Mouse (Mus musculus) heart, postnatal 36 days (tissue): ENCODE data around the gene Arid1b. TPM values are rescaled to one million over a fixed set of nuclear protein-coding genes. Genes with fewer than 3 reads are reported as not detected.

Experiments used
- DNase-seq, 2 experiments: peaks; one replicate each; pipeline ENCODE4 v3.0.0; 2021 to 2022
- intact Hi-C: fragments of 180-260 bp; cut with DNase I; formaldehyde crosslinking; loops from one replicate; pipeline ENCODE4 v1.15.1; 2025
- total RNA-seq, 2 experiments: library from RNA; stranded (reverse); gene quantifications; 2 replicates each; pipeline ENCODE4 v1.2.3; 2021

Gene Arid1b
- total RNA-seq, 2 experiments from 2014 or later, result 27.8 to 28.3 TPM

- intact Hi-C loops, result loop anchor here (5.0 kb wide), 2 partner anchors 120 to 195 kb away; no protein-coding TSS in a partner anchor
- peak in 1 of 2 experiments; percentile 60 for DNase-seq
Measured at GRCm38 (mm10) chr17:5201859-5202598, 207.9 kb downstream of the Arid1b start.

DNA sequence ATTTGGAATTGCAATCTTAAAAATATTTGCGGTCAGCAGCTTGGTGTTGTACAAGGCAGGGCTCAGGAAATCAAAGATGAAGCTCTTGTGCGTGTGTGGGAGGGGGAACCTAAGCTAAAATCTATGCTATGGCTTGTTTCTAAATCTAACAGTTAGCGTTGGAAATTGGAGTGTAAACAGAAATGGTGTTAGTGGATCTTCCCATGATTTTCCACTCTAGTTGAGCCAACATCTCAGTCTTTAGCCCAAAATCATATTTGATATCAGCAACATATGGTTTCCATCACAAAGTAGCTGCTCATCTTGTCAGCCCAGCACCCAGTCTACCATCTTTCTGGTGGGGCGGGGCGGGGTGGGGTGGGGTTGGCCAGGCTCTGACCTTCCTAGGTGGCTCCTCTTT, 208.6 kb downstream of the Arid1b start:
- DNase-seq, result no peak
- intact Hi-C loops, result loop anchor here (5.0 kb wide), 2 partner anchors 120 to 195 kb away; no protein-coding TSS in a partner anchor

- DNase-seq, result no peak
- intact Hi-C loops, result loop anchor here (5.0 kb wide), 2 partner anchors 119 to 194 kb away; no protein-coding TSS in a partner anchor
Measured at GRCm38 (mm10) chr17:5203346-5204102, 209.4 kb downstream of the Arid1b start.

DNA sequence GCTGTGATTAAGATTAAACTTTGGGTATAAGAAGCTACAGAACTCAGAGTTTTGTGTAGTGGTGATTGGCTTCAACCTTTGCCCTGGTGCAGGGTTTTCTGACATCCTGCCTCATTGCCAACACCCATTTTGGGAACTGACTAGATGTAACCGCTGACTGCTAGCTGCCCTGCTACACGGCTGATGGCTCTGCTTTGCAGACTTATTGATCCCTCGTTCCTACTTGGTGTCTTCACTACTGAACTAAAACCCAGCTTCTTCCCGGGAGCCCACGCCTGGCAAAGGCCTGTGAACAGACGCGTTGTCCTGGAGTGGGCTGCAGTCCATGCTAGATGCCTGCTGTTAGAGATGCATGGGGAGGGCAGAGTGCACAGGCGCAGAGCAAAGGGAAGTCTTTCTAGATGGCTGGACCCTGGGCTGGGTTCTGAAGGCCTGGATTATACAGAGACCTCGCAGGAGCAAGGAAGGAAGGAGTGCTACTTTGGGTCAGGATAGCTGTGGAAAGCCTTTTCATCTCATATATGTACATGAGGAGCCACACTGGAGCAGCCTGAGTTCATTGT, 210.1 kb downstream of the Arid1b start:
- DNase-seq, result no peak
- intact Hi-C loops, result loop anchor here (5.0 kb wide), 2 partner anchors 118 to 193 kb away; no protein-coding TSS in a partner anchor

GRCm38 (mm10) chr17:5205163-5205581, 211.0 kb downstream of the Arid1b start:
- intact Hi-C loops, result no loop called here
- no peak for DNase-seq

DNA sequence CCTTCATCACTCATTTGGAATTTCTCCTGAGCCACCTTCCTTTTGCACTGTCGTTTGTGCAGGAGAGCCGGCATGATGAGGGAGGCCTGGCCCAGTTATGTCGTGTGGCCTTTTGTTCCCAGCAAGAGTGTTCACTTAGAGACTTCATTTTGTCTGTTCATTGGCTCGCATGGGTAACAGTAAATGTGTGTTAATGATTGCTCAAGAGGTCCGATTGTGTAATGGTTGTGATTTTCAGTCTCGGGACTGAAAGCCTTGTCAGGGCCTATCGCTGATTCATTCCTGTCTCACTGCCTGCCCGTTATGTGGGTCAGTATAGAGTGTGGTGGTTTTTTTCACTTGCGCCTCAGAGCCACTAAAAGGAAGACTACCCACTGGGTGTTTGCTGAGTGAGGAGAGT, 212.6 kb downstream of the Arid1b start:
- intact Hi-C loops, result no loop called here
- no peak for DNase-seq

- no peak for DNase-seq
- intact Hi-C loops, result no loop called here
Measured at GRCm38 (mm10) chr17:5207881-5208280, 213.7 kb downstream of the Arid1b start.

DNA sequence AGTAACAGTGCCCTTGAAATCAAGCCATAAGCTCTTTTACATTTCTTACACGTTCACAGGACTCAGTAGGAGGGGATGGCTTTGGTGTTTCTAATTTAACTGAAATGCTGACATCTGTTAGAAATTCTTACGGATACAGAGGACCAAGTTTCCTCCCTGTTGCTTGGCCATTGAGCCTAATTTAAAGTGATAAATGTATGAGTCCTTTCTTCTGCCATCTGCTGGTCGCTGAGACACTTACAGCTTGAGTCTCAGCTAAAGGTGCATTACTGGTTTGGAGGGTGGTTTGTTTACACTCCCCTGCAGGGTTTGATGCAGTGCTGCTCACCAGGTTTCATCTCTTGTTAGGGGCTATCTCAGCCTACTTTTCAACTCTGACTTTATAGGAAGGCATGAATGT, 214.2 kb downstream of the Arid1b start:
- no peak for DNase-seq
- intact Hi-C loops, result no loop called here

- intact Hi-C loops, result no loop called here
- DNase-seq, result no peak
Measured at GRCm38 (mm10) chr17:5209076-5209475, 214.9 kb downstream of the Arid1b start.

DNA sequence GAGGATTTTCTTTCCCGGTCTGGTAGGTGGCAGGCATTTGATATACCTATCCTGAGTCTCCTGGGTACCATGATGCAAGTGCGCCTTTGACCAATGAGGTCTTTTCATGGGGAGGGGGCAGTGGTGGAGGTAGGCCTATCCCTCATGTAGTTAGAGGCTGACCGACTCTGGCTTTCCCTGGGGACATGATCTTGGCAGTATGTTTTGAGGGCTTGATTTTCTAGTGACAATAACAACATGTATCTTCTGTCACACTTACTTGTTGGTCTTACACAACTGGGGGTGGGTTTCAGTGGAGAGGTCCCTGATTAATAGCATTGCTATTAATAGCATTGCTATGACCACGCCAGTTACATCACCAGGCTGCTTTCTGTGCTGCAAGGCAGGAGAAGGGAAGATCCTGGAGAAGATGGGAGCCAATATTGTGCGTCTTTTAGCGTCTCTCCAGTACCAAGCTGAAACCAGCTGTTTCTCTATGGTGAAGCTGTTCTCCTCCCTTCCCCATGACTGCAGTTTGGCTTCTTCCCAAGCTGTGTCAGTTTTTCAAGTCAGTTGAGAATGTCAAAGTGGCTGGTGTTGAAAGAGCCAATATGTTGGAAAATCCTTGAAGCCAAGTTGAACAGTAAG, 216.1 kb downstream of the Arid1b start:
- no peak for DNase-seq
- intact Hi-C loops, result loop anchor here (5.0 kb wide), 1 partner anchor 37 kb away; no protein-coding TSS in a partner anchor

GRCm38 (mm10) chr17:5210891-5211290, 216.8 kb downstream of the Arid1b start:
- DNase-seq, result no peak
- intact Hi-C loops, result loop anchor here (5.0 kb wide), 1 partner anchor 36 kb away; no protein-coding TSS in a partner anchor

DNA sequence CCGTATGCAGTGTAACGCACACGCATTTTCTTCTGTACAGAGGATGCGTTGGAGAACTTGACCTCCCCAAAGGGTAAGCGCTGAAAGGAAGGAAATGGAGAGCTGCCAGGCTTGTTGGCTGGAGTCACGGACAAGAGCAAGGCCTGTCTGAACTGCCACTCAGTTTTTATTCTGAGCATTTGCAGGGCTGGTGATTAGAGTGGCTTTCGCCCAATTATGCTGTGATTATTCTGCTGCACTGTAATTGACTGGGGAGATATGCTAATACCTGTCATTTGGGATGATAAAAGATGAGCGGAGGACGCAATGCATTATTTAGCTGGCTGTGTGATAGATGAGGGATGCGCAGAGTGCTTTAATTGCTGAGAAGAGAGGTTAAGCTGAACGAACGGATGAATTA, 218.0 kb downstream of the Arid1b start:
- peak; percentile 60 to 65 for DNase-seq
- intact Hi-C loops, result loop anchor here (5.0 kb wide), 1 partner anchor 35 kb away; no protein-coding TSS in a partner anchor

DNA sequence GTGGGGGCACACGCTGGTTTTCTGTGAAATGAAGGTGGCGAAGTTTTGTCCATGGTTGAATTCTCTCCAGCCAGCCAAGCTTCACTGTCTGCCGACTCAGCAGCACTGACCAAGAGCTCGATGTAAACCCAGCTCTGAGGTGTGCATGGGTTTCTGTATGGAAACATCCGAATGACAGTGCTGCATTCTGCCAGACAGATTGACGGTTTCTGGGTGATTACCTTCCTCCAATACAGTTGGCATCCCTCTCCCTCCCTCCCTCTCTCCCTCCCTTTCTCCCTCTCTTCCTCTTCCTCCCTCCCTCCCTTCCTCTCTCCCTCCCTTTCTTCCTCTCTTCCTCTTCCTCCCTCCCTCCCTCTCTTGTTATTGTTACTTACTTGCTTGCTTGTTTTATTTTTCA, 219.3 kb downstream of the Arid1b start:
- intact Hi-C loops, result loop anchor here (5.0 kb wide), 1 partner anchor 34 kb away; no protein-coding TSS in a partner anchor
- no peak for DNase-seq

DNA sequence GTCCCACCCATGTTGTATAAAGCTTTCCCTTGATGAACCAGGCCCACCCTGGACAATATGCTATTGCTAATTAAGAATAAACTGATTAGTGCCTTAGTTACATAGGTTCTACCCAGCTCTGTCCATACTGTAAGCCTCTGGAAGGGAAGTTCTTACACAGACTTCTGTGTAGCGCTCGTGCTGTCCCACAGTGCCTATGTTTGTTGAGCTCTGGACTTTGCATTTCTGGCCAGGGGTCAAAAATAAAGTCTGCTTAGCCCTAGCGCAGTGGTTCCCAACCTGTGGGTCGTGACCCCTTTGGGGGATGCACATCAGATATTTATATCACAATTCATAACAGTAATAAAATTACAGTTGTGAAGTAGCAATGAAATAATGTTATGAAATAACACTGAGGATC, 221.2 kb downstream of the Arid1b start:
- no peak for DNase-seq
- intact Hi-C loops, result no loop called here

- no peak for DNase-seq
- intact Hi-C loops, result no loop called here
Measured at GRCm38 (mm10) chr17:5216965-5217546, 222.9 kb downstream of the Arid1b start.

DNA sequence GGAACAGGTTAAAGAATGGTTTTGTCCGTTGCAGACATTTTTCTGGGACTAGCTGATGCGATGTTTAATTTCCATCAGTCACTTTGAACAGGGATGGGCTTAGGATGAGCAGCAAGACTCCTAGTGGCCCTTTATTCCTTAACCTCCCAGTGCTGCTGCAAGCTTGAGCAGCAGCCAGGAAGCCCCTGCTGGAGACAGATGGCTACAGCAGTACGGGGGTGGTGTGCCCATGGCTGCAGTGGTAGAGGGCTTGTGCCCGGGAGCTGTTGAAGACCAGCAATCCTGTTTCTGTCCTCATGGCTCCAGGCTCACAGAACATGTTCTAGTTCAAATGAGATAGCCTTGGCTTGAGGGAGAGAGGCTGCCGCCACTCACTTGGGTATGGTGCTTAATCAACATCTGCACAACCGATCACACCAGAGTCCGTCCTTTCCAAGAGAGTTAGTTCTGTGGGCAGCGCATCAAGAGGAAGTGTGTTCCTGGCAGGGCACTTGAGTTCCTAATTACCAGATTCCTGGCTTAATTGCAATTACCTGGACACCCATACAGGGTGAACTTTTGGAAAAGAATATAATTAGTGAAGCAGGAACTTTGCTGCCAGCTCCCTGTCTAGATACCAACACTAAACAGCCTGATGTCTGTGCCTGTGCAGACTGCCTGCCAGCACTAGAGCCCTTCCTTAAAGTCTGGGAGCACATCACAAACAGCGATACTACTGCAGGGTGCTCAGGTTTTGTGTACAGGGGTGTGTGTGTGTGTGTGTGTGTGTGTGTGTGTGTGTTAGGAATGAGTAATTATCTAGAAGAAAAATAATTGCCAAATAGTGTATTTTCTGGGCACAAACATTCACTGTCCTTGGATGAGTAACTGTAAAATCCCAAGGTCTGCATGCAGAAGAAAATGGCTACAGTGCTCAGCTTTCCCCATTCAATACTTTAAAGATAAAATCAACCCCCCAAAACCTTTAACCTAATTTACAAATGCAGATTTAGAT, 224.0 kb downstream of the Arid1b start:
- intact Hi-C loops, result no loop called here

GRCm38 (mm10) chr17:5218955-5219557, 224.9 kb downstream of the Arid1b start:
- intact Hi-C loops, result no loop called here
- DNase-seq, result no peak

More for the DNA sequence above, 224.0 kb downstream of the Arid1b start:
- no peak for DNase-seq

DNA sequence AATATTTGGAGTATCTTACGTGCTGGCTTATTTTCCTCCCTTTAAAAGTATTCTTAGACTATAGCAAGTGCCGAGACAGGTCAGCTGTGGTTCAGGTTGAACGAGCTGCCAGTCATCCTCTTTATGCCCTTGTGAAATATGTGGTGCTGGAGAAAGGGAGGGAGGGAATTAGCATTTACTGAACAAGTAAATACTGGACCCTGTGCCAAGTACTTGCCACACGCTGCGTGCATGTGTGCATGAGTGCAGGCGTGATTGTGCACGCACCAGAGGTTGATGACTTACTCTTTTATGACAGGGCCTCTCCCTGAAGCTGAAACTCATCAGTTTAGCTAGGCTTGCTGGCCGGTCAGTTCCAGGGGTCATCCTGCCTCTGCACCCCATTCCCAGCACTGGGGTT, 226.9 kb downstream of the Arid1b start:
- DNase-seq, result no peak
- intact Hi-C loops, result no loop called here

- intact Hi-C loops, result no loop called here
Measured at GRCm38 (mm10) chr17:5221558-5221957, 227.4 kb downstream of the Arid1b start.

More at GRCm38 (mm10) chr17:5221558-5221957, 227.4 kb downstream of the Arid1b start:
- DNase-seq, result no peak
